Mouse (Mus musculus) testis, adult 2 months (tissue): ENCODE measurements around the gene Egln3.

Source experiments
- CTCF ChIP-seq: fragments of 200-500 bp; IDR thresholded peaks from 2 replicates; pipeline ENCODE4 v1.5.1; 2012; ENCODE audit warnings: low read depth, mild to moderate bottlenecking, inconsistent platforms, low read length, moderate library complexity; ENCODE audit not compliant: control insufficient read depth, insufficient read depth, insufficient replicate concordance
- POLR2A ChIP-seq: fragments of 200-500 bp; IDR thresholded peaks from 2 replicates; pipeline ENCODE4 v1.6.1; 2012; ENCODE audit warnings: low read depth, mild to moderate bottlenecking, inconsistent platforms, low read length, moderate library complexity; ENCODE audit not compliant: control insufficient read depth

- TF ChIP-seq CTCF: no peak
- no peak for TF ChIP-seq POLR2A
Measured at GRCm38 (mm10) chr12:54232996-54233603, 29.4 kb upstream of the Egln3 start.
